Mouse (Mus musculus) forebrain, embryonic 13.5 days (tissue): Measurements from ENCODE around the gene Nfatc2. TPM values are rescaled to one million over a fixed set of nuclear protein-coding genes. Genes with fewer than 3 reads are reported as not detected.

Experiments
- ATAC-seq: fragments of 200-750 bp; cut with Nextera tagmentation; 2 replicates; pipeline ENCODE4 v1.8.0; 2017
- H3K27ac ChIP-seq: fragments of 300-500 bp; sonication (generic); 2 replicates; pipeline ENCODE4 v1.5.1; 2015; ENCODE audit warnings: inconsistent platforms, mild to moderate bottlenecking, moderate library complexity
- H3K27me3 ChIP-seq: fragments of 300-500 bp; sonication (generic); 2 replicates; pipeline ENCODE4 v1.6.1; 2015; ENCODE audit warnings: mild to moderate bottlenecking, inconsistent platforms
- H3K36me3 ChIP-seq: fragments of 300-500 bp; sonication (generic); 2 replicates; pipeline ENCODE4 v1.6.1; 2015; ENCODE audit warnings: mild to moderate bottlenecking, inconsistent platforms; ENCODE audit not compliant: poor library complexity, severe bottlenecking
- H3K4me1 ChIP-seq: fragments of 300-500 bp; sonication (generic); 2 replicates; pipeline ENCODE4 v1.6.1; 2015; ENCODE audit warnings: inconsistent platforms
- H3K4me2 ChIP-seq: fragments of 300-500 bp; sonication (generic); 2 replicates; pipeline ENCODE4 v1.6.1; 2015; ENCODE audit warnings: inconsistent platforms, mild to moderate bottlenecking, moderate library complexity
- H3K4me3 ChIP-seq: fragments of 300-500 bp; sonication (generic); 2 replicates; pipeline ENCODE4 v1.5.1; 2015; ENCODE audit warnings: mild to moderate bottlenecking, inconsistent platforms
- H3K9ac ChIP-seq: fragments of 300-500 bp; sonication (generic); 2 replicates; pipeline ENCODE4 v1.6.1; 2015; ENCODE audit warnings: mild to moderate bottlenecking, inconsistent platforms
- H3K9me3 ChIP-seq: fragments of 300-500 bp; sonication (generic); replicated peaks from 2 replicates; pipeline ENCODE4 v1.6.1; 2016; ENCODE audit warnings: inconsistent platforms
- WGBS: fragments of 180-500 bp; shearing (Covaris S2); methylation state at CpG from one replicate; pipeline ENCODE4 v1.1.7; 2015; 5-methylcytosine and 5-hydroxymethylcytosine counted together
- polyA plus RNA-seq: library from polyadenylated mRNA; unstranded; fragments of >200 nt; fragmentation: Nextera tagmentation; extraction: Ambion mirVana; gene quantifications from 2 replicates; pipeline ENCODE4 v1.2.1, GENCODE M21; 2015

The Nfatc2 gene
- 1.5 and 1.7 TPM in 2 replicates for polyA plus RNA-seq

DNA sequence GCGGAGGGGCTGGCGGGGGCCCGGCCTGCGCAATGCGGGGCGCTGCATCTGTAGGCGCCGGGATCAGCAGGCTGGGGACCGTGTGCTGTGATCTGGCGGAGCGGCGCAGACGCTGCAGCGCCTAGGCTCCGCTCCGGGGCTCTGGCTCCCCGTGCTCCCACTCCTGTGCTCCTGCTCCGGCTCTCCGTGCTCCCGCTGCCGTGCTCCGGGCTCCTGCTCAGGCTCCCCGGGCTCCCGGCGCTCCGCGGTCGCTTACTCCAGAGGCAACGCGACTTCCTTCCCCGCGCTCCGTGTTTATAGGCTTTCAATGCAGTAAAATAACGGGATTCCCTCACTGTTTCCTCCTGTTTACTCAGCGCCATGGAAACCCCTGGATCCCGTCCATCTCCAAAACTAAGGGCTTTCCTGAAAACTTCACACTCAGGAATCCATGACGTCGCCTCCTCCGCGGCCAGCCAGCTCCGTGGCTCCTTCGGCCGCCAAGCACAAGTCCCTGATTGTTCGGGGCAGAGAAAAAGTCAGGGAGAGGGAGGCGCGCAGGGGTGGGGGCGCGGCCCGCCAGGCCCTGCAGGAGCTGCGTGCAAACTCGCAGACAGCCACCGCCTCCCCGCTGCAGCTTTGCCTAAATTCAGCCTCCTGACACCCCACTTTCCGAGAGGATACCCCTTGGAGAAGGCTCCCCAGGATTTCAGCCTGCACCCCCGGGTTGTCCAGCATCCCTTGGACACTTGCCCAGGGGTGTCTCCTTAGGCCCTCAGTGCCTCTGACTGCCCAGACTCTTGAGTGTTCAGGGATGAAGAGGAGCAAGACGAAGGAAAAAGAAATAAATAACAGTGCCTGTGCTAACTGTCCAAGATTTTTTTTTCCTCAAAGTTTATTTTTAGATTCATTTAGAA, at the start of gene Nfatc2:
TSS of gene Nfatc2 (minus strand) at position 167 of the 896 bp plus-strand sequence.
- Histone ChIP-seq H3K4me2 (peak within 1 kb of the TSS; percentile 90), H3K9me3 (no peaks in the 10 kb centered on the region), H3K27ac (peak within 1 kb of the TSS; percentile 12; the same call in 1 of the 2 replicates), H3K27me3 (peaks cover 58% of the 10 kb centered on the region), H3K9ac (peak within 1 kb of the TSS; percentile 72), H3K36me3 (no peaks in the 10 kb centered on the region), H3K4me1 (peaks cover 29% of the 10 kb centered on the region), H3K4me3 (peak within 1 kb of the TSS; percentile 52)
- WGBS: under 1% methylated on average over 41 of the region's 56 CpGs
- peak; percentile 83 for ATAC-seq

DNA sequence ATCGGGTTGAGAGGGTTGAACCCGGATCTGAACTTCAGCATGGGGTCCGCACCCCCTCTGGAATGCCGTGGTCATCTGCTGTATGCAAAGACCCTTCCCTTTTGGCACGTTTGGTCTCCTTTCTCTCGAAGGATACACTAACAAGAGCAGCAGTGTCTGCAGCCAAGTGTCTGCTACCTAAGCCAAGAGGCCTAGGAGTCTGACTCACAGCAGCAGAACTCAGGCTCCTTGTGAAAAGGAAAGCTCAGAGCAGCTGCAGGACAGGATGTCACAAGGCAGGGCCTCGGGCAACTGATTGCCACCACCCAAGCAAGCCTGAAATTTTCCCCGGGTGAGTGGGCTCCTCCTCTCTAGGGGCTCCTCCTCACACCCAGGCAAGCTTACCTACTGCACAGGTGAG, 46.7 kb upstream of the Nfatc2 start:
- H3K27ac ChIP-seq: no peak overlapping the region
- H3K4me1 ChIP-seq: peaks cover 11% of the 10 kb centered on the region
- no peak overlapping the region for H3K4me2 ChIP-seq
- H3K4me3 ChIP-seq: no peak overlapping the region
- peaks cover 78% of the 10 kb centered on the region for H3K36me3 ChIP-seq
- no peak overlapping the region for H3K9ac ChIP-seq
- H3K9me3 ChIP-seq: no peaks in the 10 kb centered on the region
- ATAC-seq: no peak
- no peaks in the 10 kb centered on the region for H3K27me3 ChIP-seq
- WGBS: 90% methylated on average over 8 of the region's 8 CpGs

DNA sequence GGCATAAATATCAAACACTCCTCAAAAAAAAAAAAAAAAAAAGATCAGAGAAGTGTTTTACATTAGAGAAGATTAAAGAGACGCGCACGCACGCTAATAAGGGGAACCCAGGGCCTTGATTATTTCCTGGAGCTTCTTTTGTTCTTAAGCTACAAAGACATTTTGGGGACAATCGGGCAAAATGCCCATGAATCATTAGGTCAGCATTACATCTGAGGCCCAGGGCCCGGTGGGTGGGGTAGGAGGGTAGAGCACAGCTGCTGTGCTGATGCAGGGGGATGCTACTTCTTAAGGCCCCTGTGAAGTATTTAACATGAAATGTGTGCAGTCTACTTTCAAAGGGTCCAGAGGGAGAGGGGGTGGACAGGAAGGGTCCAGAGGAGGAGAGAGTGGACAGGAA, 43.4 kb upstream of the Nfatc2 start:
- WGBS: 13% methylated on average over 6 of the region's 6 CpGs
- no peak overlapping the region for H3K9ac ChIP-seq
- H3K27me3 ChIP-seq: no peaks in the 10 kb centered on the region
- H3K4me3 ChIP-seq: no peak overlapping the region
- no peak for ATAC-seq
- H3K36me3 ChIP-seq: peaks cover 79% of the 10 kb centered on the region
- peaks cover 31% of the 10 kb centered on the region for H3K4me1 ChIP-seq
- H3K9me3 ChIP-seq: no peaks in the 10 kb centered on the region
- H3K4me2 ChIP-seq: no peak overlapping the region
- H3K27ac ChIP-seq: no peak overlapping the region

DNA sequence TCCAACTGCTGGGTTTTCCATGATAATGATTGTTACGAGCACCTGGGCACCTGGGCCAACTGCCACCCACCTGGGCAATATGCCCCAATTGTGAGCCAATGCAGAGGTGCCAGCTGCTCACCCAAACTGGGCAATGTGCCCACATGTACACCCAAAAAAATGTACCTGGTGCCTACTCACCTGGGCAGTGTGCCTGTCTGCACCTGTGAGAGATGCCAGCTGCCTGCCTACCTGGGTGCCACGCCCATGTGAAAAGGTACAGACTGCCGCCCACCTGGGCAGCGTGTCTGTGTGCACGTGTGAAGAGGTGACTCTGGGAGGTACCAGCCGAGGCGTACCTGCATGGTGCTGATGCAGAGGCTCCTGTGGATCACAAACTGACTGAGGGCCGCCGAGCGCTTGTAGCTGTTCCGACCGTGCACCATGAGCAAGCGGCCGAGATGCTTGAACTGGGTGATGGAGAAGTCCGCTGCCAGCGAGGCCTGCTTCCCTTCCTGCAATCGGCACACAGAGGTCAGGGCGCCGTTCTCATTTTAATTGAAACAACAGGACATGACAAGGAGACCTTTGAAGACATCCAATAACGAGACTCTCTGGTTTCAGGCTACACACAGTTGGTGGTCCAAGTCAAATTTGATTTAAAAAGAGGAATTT, 42.2 kb upstream of the Nfatc2 start:
- Histone ChIP-seq H3K4me3 (no peak overlapping the region), H3K36me3 (peaks cover 77% of the 10 kb centered on the region), H3K9me3 (no peaks in the 10 kb centered on the region), H3K4me2 (no peak overlapping the region), H3K9ac (no peak overlapping the region), H3K27ac (no peak overlapping the region), H3K27me3 (no peaks in the 10 kb centered on the region), H3K4me1 (peaks cover 31% of the 10 kb centered on the region)
- no peak for ATAC-seq
- WGBS: 75% methylated on average over 20 of the region's 20 CpGs

DNA sequence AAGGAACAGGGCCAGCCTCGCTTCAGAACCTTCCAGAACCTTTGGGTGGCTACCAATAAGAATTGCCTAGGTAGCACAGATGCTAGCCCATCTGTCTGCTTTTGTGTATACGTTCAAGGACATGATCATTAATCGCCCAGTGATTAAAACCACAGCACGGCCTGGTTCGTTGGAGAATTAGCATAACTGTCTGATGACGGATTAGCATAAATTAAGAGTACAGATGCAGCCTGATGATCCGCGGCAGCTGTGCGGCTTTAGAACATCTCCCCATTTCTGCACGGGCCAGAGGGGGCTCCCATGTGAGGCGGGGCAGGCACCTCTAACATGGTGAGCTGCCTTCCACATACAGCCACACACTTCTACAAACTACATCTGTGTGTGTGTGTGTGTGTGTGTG, 40.7 kb upstream of the Nfatc2 start:
- Histone ChIP-seq H3K9me3 (no peaks in the 10 kb centered on the region), H3K27me3 (no peaks in the 10 kb centered on the region), H3K4me1 (peaks cover 31% of the 10 kb centered on the region), H3K27ac (peak overlapping the region; percentile 80), H3K36me3 (peaks cover 76% of the 10 kb centered on the region), H3K4me3 (no peak overlapping the region), H3K9ac (no peak overlapping the region), H3K4me2 (no peak overlapping the region)
- peak; percentile 65; the same call in 1 of the 2 replicates for ATAC-seq
- 25% methylated on average over 11 of the region's 11 CpGs for WGBS

- Histone ChIP-seq H3K9me3 (no peaks in the 10 kb centered on the region), H3K27me3 (no peaks in the 10 kb centered on the region), H3K4me1 (peaks cover 31% of the 10 kb centered on the region), H3K4me2 (no peak overlapping the region), H3K4me3 (no peak overlapping the region), H3K36me3 (peaks cover 78% of the 10 kb centered on the region), H3K9ac (no peak overlapping the region), H3K27ac (no peak overlapping the region)
- ATAC-seq: no peak
- WGBS: 96% methylated on average over 9 of the region's 9 CpGs
These were observed 39.0 kb upstream of the Nfatc2 start for GRCm38 (mm10) chr2:168640460-168640859.

- H3K27me3 ChIP-seq: no peaks in the 10 kb centered on the region
- no peak for ATAC-seq
- no peak overlapping the region for H3K4me2 ChIP-seq
- no peaks in the 10 kb centered on the region for H3K4me1 ChIP-seq
- peaks cover 61% of the 10 kb centered on the region for H3K36me3 ChIP-seq
- H3K4me3 ChIP-seq: no peak overlapping the region
- no peak overlapping the region for H3K27ac ChIP-seq
- no peak overlapping the region for H3K9ac ChIP-seq
- H3K9me3 ChIP-seq: no peaks in the 10 kb centered on the region
- WGBS: 90% methylated on average over 7 of the region's 7 CpGs
These were observed 33.4 kb upstream of the Nfatc2 start for GRCm38 (mm10) chr2:168634881-168635280.

DNA sequence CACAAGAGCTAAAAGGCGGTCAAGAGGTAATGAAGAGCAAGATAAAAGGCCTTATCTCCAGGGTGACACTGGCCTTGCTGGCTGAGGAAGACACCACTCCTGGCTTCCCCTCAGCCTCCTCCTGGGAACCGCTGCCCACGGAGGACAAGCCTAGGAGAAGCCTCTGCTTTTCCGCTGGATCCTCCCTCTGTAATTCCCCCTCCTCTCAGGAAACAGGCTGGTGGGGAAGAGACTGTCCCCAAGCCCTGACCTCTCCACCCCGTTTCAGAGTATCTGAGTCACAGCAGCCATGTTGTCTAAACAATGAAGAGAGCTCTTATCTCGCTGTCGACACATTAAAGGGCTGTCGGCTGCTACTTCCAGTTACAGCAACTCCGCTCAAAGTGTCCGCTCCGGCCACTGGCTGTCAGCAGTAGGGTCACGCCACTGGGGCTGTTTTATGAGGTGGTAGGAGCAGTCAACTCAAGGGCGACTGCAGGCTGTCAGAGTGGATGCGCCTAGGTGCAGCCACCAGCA, 31.9 kb upstream of the Nfatc2 start:
- 66% methylated on average over 14 of the region's 14 CpGs for WGBS
- H3K36me3 ChIP-seq: peaks cover 49% of the 10 kb centered on the region

DNA sequence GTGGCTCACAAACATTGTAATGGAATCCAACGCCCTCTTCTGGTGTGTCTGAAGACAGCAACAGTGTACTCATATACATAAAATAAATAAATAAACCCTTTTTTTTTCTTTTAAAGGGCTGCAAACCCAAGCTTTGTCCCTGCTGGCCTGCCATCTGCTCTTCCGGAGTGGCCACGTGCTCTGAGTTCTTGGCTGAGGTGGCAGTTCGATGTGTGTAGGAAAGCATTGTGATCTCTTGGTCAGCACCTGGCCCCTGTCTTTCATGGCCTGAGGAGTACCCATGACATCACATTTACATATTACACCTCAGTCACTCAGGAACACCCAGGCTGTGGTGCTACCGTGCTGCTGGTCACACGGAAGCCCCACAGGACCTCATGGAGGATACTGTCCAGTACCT, 31.1 kb upstream of the Nfatc2 start:
- ATAC-seq: no peak
- H3K9ac ChIP-seq: no peak overlapping the region
- no peak overlapping the region for H3K4me3 ChIP-seq
- H3K4me2 ChIP-seq: no peak overlapping the region
- peaks cover 4% of the 10 kb centered on the region; the same call in 1 of the 2 replicates for H3K4me1 ChIP-seq
- peaks cover 40% of the 10 kb centered on the region for H3K36me3 ChIP-seq
- no peaks in the 10 kb centered on the region for H3K27me3 ChIP-seq
- no peak overlapping the region for H3K27ac ChIP-seq
- no peaks in the 10 kb centered on the region for H3K9me3 ChIP-seq
- 83% methylated on average over 6 of the region's 6 CpGs for WGBS

More for the DNA sequence above, 31.9 kb upstream of the Nfatc2 start:
- H3K9me3 ChIP-seq: no peaks in the 10 kb centered on the region
- no peaks in the 10 kb centered on the region for H3K4me1 ChIP-seq
- no peak for ATAC-seq
- H3K4me2 ChIP-seq: no peak overlapping the region
- no peaks in the 10 kb centered on the region for H3K27me3 ChIP-seq
- no peak overlapping the region for H3K9ac ChIP-seq
- H3K27ac ChIP-seq: no peak overlapping the region
- H3K4me3 ChIP-seq: no peak overlapping the region

DNA sequence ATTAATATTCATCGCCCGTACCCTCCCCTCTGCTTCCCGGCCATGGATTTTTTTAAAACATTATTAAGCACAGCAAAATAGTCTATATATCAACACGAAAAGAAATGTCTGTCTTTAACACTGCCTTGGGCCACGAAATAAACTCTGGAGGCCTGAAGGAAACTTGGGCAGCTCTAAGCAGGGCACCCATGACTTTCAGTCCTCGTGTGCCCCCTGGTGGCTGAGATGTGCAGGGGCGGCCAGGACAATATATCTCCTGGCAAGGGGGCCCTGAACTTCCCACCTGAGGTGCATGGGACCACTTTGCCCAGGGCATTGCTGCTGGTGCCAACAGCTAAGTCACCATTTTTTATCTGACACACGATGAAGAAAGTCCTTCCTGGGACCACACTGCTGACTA, 27.3 kb upstream of the Nfatc2 start:
- peaks cover 22% of the 10 kb centered on the region for H3K4me1 ChIP-seq
- H3K9ac ChIP-seq: no peak overlapping the region
- no peaks in the 10 kb centered on the region for H3K27me3 ChIP-seq
- no peak overlapping the region for H3K27ac ChIP-seq
- ATAC-seq: peak; percentile 70
- no peaks in the 10 kb centered on the region for H3K9me3 ChIP-seq
- 28% methylated on average over 8 of the region's 8 CpGs for WGBS
- H3K4me3 ChIP-seq: no peak overlapping the region
- peaks cover 9% of the 10 kb centered on the region; the same call in 1 of the 2 replicates for H3K36me3 ChIP-seq
- no peak overlapping the region for H3K4me2 ChIP-seq

DNA sequence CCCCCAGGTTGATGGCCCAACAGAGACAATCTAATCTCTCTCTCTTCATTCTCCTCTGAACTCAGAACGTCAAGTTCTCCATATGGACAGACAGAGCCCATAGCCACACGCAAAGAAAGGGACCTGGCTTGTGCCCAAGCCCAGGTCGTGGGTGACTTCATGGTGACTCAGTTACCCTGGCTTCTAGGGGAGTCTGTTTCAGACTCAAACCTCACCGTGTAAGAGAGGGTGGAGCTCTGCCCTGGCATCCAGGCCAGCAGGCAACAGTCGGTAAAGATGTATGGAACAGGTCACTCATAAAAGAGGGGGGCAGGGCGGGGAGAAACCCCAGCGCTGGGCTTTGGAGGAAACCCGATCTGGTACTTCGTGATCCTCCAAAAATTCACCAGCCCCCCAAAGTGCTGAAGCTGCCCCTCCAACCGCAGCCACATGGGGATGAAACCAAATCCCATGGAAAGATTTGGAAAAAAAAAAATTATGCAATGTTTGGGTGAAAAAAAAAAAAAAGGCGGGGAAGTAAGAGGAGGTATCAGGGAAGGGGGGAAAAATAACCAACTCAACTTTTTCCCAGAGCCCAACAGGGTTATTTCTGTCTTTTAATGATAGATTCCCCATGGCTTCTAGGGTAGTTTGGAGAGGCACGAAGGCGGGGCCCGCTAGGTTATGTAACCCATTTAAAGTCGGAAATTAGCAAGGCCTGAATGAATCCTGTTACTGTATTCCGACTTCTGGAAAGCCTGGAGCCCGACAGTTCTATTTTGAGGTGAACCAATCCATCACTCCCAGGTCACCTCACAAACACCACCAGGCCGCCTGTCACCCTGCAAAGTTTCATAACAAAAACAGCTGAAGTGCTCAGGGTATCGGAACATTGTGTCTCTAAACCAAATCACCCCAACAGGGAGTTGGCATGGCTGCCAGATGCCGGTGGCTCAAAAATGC, 26.6 kb upstream of the Nfatc2 start:
- H3K27ac ChIP-seq: no peak overlapping the region
- no peak overlapping the region for H3K4me3 ChIP-seq
- H3K36me3 ChIP-seq: peaks cover 6% of the 10 kb centered on the region; the same call in 1 of the 2 replicates
- H3K9me3 ChIP-seq: no peaks in the 10 kb centered on the region
- ATAC-seq: no peak
- peaks cover 22% of the 10 kb centered on the region for H3K4me1 ChIP-seq
- H3K9ac ChIP-seq: no peak overlapping the region
- H3K27me3 ChIP-seq: no peaks in the 10 kb centered on the region
- 67% methylated on average over 20 of the region's 20 CpGs for WGBS
- H3K4me2 ChIP-seq: no peak overlapping the region
